Mouse (Mus musculus) spleen, adult 12 weeks (tissue): ENCODE measurements around the gene Mei4.

Experiments used
- DNase-seq: peaks from one replicate; pipeline ENCODE4 v3.0.0; 2022; ENCODE audit warnings: low spot score

The Mei4 gene

GRCm38 (mm10) chr9:82160143-82160542, 296.7 kb downstream of the Mei4 start:
- DNase-seq: no peak

- no peak for DNase-seq
Observed at GRCm38 (mm10) chr9:82162415-82162814, 298.9 kb downstream of the Mei4 start.

GRCm38 (mm10) chr9:82217976-82218375, 354.5 kb downstream of the Mei4 start:
- no peak for DNase-seq

GRCm38 (mm10) chr9:82247695-82248445, 384.4 kb downstream of the Mei4 start:
- no peak for DNase-seq
